Mouse (Mus musculus): ENCODE measurements around the gene Dap.

The Dap gene

DNA sequence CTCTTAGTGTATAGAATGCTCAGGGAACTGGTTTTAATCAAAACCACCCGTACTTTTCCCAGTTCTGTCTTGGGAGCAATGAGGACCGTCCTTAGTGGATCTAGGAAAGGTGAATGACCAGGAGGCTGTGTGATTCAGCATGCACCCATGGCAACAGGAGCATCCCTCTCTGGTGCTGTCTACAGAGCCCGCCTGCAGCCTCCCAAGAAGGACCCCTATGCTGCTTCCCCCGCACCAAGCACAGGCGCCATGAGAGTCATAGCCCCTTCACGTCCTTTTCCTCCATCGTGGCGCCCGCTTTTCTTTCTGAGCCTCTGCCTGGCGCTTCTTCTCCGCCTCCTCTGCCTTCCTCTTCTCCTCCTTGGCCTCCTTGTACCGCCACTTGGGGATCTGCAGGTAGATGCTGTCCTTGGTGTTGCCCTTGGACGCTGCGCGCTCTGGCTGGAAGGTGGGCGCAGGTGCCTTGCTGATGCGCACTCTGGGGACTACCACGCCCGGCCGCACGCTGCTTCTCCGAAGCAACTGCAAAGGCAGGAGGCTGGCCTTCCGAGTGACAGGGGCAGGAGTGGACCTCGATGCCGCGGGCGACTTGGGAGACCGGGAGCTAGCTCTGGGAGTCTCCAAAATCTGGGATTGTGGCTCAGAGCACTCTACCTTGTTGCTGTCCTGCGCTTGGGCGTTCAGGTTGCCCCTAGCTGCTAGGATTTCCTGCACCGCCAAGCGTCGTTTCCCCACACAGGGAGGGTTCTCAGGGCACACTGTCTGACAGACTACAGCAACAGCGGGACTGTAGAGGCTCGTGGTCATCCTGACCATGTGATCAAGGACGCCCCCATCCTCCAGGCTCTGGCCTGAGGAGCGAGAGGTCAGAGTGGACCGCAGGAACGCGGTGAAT, 73.0 kb downstream of the Dap start:
- no peak for DNase-seq (ENCODE audit: extremely low read depth, insufficient read length, low spot score)

DNA sequence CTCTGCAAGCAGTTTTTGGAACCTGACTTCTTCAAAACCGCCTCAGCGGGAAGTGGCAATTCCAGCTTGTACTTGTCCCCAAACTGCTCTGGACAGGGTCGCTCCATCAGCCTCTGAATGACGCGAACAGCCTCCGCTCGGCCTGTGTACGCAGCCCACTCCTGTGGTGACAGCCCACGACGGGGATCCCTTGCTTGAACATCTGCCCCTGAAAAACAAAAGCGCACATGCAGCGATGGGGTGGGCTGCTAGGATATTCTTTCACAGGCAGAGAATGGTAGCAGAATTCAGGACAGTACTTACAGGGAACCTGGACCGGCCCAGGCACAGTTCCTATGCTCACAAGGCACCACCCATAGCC, 73.6 kb downstream of the Dap start:
- DNase-seq (ENCODE audit: extremely low read depth, insufficient read length, low spot score), result no peak

GRCm38 (mm10) chr15:31299258-31299917, 75.3 kb downstream of the Dap start:
- no peak for DNase-seq (ENCODE audit: extremely low read depth, insufficient read length, low spot score)

GRCm38 (mm10) chr15:31302293-31302990, 78.3 kb downstream of the Dap start:
- no peak for DNase-seq (ENCODE audit: extremely low read depth, insufficient read length, low spot score)

- no peak for DNase-seq (ENCODE audit: extremely low read depth, insufficient read length, low spot score)
Observed at GRCm38 (mm10) chr15:31304302-31304701, 80.2 kb downstream of the Dap start.

- no peak for DNase-seq (ENCODE audit: extremely low read depth, insufficient read length, low spot score)
Observed at GRCm38 (mm10) chr15:31305181-31305580, 81.1 kb downstream of the Dap start.

DNA sequence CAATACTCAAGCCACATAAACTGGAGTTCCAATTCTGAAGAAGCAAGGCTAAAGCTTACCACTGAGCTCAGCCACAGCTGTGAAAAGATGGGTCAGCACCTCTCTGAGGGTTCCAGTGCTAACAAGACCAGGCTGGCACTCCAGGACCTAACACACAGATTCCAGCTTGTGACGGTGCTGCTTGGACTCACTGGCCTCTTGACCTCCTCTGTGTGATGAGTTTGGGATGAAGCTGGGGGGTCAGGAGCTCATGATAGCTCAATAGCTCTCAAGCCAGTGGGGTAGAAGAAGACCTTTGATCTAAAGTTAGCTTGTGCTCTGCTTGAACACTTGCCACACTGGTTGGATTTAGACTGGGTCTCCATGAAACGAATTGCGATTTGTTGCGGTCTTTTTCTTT, 82.6 kb downstream of the Dap start:
- no peak for DNase-seq (ENCODE audit: extremely low read depth, insufficient read length, low spot score)

- no peak for DNase-seq (ENCODE audit: extremely low read depth, insufficient read length, low spot score)
Observed at GRCm38 (mm10) chr15:31309526-31309925, 85.4 kb downstream of the Dap start.

GRCm38 (mm10) chr15:31312001-31312400, 87.9 kb downstream of the Dap start:
- DNase-seq (ENCODE audit: extremely low read depth, insufficient read length, low spot score), result peak; percentile 49

DNA sequence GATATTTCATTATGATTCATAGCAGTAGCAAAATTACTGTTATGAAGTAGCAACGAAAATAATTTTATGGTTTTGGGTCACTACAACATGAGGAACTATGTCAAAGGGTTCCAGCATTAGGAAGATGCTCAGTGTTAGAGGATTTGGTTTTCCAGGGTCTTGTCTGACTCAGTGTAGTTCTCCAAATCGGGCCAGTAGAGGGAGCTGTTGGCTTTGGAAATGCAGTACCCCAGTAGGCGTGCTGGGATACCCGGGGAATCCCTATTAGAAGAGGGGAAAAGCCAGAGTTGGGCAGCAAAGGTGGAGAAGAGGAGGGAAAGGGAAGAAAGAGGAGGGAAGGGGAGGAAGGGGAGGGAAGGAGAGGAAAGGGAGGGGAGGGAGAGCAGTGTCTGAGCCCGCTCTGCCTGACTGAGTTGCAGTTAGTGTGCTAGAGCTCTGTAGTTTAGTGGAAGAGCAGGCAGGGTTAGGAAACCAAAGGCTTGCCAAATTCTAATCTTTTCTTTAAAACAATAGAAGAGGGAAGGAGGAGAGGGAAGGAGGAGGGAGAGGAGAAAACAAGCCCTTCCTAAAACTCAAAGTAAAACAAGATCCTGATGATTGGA, 91.6 kb downstream of the Dap start:
- peak; percentile 55 for DNase-seq (ENCODE audit: extremely low read depth, insufficient read length, low spot score)

- no peak for DNase-seq (ENCODE audit: extremely low read depth, insufficient read length, low spot score)
Observed at GRCm38 (mm10) chr15:31317056-31317805, 93.1 kb downstream of the Dap start.

DNA sequence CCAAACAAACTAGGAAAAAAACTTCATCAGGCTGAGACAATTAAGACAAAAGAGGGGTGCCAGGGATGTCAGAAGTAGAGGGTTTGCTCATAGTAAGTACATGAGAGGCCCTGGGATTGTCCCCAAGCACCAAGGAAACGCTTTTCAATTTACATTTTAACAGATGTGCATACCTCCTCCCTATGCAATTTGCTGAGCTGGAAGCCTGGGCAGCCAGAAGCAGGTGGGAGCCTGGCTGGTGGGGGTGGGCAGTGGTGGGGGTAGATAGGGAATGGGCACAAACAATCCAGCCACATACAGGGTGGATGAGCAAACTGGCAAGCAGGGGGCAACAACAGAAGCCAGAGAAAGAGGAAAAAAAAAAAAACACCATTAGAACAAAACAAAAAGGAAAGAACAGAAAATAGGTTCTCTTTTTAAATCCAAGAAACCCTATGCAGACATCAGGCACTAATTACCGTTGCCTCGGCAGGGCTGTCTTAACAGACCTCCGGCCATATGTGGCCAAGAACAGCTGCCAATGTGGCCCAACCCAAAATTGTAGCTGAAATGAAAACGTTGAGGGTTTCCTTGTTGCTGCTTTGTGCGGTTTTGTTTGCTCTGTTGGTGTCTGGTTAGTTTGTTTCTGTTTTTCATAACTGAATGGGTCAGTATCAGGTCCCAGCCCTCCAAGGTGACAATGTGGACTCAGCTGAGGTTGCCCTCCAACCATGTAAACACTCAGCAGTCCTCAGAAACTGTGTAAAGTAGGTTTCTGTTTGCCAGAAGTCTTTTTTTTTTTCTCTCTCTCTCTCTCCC, 94.2 kb downstream of the Dap start:
- DNase-seq (ENCODE audit: extremely low read depth, insufficient read length, low spot score), result no peak

DNA sequence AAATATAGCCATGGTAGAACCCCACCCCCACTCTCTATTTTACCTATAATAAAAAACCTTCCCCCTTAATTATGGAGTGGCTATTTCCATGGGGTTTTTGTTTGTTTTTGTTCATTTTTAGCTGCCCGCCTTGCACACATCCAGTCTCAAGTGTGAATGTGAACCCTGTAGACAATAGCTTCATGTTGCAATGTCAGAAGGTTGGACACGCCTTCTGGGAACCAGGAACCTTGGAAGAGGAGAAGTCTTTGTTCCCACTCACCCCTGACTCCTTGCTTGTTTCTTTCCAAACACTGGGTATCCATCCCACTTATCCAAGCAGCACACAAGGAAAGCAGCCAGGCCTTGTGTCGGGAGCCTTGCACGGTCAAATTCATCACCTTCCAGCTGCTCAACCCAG, 94.9 kb downstream of the Dap start:
- DNase-seq (ENCODE audit: extremely low read depth, insufficient read length, low spot score), result no peak

GRCm38 (mm10) chr15:31320598-31321377, 96.7 kb downstream of the Dap start:
- no peak for DNase-seq (ENCODE audit: extremely low read depth, insufficient read length, low spot score)

- no peak for DNase-seq (ENCODE audit: extremely low read depth, insufficient read length, low spot score)
Observed at GRCm38 (mm10) chr15:31323684-31324083, 99.6 kb downstream of the Dap start.

All from 3134 (cell line).